Mouse (Mus musculus): ENCODE results near the gene Hddc2.

Gene Hddc2

DNA sequence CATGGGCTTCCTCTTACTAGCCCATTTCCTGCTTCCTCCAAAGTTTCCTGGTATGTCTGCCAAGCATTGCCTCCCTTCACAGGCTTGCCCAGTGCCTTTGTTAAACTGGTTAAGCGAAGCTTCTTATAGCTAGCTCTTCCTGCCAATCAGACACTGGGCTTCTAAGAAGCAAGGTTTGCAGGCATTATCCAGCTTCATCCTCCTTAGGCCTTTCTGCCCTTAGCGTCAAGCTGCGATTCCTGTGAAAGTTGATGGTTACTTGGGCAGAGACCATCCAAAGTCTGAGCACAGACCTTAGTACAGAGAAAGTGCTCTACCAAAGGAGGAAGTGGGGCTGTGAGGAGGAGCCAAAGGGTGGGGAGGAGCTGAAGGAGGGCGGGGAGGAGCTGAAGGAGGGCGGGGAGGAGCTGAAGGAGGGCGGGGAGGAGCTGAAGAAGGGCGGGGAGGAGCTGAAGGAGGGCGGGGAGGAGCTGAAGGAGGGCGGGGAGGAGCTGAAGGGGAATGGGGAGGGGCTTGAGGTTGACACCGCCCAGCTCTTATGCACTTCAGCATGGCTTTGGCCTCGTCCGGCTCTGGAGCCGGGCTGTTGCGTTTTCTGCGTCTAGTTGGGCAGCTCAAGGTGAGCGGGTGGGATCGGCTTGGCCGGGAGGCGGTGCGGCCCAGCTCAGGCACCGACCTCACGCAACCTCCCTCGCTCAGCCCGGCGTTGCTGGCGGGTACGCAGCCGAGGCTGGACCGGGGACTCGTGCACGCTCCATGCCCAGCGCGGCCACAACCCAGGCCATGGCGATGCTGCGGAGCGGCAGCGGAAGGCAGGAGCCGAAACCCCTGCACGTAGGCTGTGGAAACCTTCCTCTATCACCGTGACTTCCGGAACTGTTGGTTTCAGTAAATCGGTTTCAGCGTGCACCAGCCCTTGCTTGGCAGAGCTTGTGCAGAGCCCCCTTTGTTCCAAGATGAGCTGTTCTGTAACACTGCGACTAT, at the start of gene Hddc2:
Gene Hddc2, plus strand, starts transcription at position 519 of the 984 bp plus-strand sequence.
- in situ Hi-C loops (cut with MboI; ENCODE audit: low sequenced_read_pairs): no loop called here

DNA sequence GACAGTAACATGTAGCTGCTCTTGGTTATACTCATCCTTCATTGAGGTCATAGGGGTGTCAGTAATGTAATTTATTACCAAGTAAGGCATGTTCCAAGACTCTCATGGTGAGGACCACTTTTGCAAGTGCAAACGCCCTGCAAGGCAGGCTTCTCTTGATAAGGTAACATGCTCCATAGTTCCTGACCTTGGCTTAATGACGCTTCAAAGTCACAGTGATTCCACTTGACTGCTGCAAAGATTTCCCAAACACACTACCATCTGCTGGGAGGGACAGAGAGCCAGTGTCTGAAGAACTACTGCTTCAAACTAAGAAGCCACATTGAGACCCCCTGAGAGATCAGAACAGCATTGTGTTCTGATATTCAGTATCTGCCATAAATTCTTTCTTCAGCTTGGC, 40.4 kb upstream of the Hddc2 start:
- in situ Hi-C loops (cut with MboI; ENCODE audit: low sequenced_read_pairs): no loop called here

DNA sequence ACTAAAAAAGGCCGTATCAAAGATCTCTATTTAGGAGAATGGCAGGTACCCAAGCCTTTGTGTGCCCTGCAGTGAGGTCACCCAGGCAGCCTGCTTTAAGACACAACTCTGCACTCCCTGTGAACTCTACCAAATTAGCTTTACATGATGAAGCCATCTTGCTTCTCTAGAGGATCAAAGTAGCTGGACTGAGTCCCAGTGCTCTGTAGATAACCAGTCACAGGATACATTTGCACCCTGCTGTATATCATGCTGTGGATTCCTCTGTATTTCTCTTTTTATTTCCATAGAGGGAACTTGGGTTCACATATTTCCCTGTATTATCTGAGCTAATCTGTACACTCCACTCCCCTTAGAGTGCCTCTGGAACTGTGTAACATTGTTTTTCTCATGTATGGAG, 40.0 kb upstream of the Hddc2 start:
- in situ Hi-C loops (cut with MboI; ENCODE audit: low sequenced_read_pairs): no loop called here

- in situ Hi-C loops (cut with MboI; ENCODE audit: low sequenced_read_pairs): no loop called here
Measured at GRCm38 (mm10) chr10:31287787-31288186, 25.4 kb upstream of the Hddc2 start.

DNA sequence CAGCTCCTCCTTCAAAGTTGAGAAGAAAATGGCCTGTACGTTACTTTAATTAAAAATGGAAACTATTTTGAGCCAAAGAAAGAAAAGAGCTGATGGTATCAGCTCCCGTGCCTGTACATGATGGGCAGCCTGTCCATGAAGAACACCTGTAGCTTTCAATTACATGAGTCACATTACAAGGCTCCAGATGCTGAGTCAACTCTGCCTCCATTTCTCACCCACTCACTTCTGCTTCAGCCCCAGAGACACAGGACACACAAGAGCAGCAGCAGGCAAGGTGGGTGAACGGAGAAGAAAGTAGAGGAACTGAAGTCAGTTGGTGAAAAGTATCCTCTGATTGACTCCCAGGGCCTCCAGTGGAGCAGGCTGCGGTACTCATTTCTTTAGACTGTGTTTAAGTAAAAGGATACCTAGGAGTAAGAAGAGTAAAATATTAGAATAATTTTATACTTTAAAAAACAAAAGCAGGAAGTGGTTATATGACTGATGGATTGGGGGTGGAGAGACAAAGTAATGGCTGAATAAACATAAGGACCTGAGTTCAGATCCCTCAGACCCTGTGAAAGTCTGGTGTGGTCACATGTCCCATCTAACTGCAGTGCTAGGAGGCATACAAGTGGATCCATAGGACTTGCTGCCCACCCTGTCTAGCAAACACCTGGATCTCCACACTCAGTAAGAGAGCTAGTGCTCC, 24.3 kb upstream of the Hddc2 start:
- in situ Hi-C loops (cut with MboI; ENCODE audit: low sequenced_read_pairs): no loop called here

DNA sequence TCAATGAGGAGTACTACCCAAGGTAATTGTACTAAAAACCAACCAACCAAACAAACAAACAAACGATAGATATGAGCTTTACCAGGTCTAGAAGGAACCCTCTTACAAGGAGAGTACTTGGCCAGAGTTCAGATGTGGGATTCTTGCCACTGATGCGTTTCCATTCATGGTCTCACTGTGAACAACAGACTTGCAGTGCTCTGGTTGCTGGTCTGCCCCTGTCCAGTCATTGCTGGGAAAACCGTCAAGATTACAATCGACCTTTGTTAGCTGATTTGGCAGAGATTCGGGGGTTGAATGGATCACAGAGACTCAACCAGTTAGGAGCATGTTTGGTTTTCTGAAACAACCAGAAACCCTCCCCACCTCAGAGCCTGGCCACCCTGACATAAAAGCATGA, 17.5 kb upstream of the Hddc2 start:
- in situ Hi-C loops (cut with MboI; ENCODE audit: low sequenced_read_pairs): loop anchor here (10.0 kb wide), 1 partner anchor 471 kb away; no protein-coding TSS in a partner anchor

DNA sequence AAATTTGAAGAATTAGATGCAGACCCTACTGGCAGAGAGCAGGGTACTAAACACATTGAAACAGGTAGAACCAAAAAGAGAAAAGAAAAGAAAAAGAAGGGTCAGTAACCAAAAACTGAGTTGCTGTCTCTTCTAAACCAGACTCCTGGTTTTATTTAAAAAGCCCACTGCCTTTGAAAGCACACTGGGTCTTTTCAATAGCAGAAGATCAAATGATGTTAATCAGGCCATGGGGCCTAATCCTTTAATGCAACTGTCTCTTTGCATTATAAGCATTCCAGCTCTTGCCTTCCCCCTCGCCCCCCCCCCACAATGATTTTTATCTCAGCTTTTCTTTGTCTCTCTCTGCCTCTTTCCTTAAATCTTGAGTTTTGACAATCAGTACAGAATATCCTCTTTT, 16.7 kb upstream of the Hddc2 start:
- in situ Hi-C loops (cut with MboI; ENCODE audit: low sequenced_read_pairs): loop anchor here (10.0 kb wide), 1 partner anchor 472 kb away; no protein-coding TSS in a partner anchor

GRCm38 (mm10) chr10:31297106-31297505, 16.1 kb upstream of the Hddc2 start:
- in situ Hi-C loops (cut with MboI; ENCODE audit: low sequenced_read_pairs): loop anchor here (10.0 kb wide), 1 partner anchor 472 kb away; no protein-coding TSS in a partner anchor

- in situ Hi-C loops (cut with MboI; ENCODE audit: low sequenced_read_pairs): loop anchor here (10.0 kb wide), 1 partner anchor 473 kb away; no protein-coding TSS in a partner anchor
Measured at GRCm38 (mm10) chr10:31298263-31298662, 14.9 kb upstream of the Hddc2 start.

- in situ Hi-C loops (cut with MboI; ENCODE audit: low sequenced_read_pairs): loop anchor here (10.0 kb wide), 1 partner anchor 474 kb away; no protein-coding TSS in a partner anchor
Measured at GRCm38 (mm10) chr10:31298921-31299574, 14.1 kb upstream of the Hddc2 start.

- in situ Hi-C loops (cut with MboI; ENCODE audit: low sequenced_read_pairs): no loop called here
Measured at GRCm38 (mm10) chr10:31300292-31300691, 12.9 kb upstream of the Hddc2 start.

- in situ Hi-C loops (cut with MboI; ENCODE audit: low sequenced_read_pairs): no loop called here
Measured at GRCm38 (mm10) chr10:31303446-31303845, 9.7 kb upstream of the Hddc2 start.

- in situ Hi-C loops (cut with MboI; ENCODE audit: low sequenced_read_pairs): no loop called here
Measured at GRCm38 (mm10) chr10:31307024-31307598, 6.1 kb upstream of the Hddc2 start.

GRCm38 (mm10) chr10:31318491-31318890, 5.3 kb downstream of the Hddc2 start:
- in situ Hi-C loops (cut with MboI; ENCODE audit: low sequenced_read_pairs): no loop called here

- in situ Hi-C loops (cut with MboI; ENCODE audit: low sequenced_read_pairs): no loop called here
Measured at GRCm38 (mm10) chr10:31329436-31329835, 16.3 kb downstream of the Hddc2 start.

DNA sequence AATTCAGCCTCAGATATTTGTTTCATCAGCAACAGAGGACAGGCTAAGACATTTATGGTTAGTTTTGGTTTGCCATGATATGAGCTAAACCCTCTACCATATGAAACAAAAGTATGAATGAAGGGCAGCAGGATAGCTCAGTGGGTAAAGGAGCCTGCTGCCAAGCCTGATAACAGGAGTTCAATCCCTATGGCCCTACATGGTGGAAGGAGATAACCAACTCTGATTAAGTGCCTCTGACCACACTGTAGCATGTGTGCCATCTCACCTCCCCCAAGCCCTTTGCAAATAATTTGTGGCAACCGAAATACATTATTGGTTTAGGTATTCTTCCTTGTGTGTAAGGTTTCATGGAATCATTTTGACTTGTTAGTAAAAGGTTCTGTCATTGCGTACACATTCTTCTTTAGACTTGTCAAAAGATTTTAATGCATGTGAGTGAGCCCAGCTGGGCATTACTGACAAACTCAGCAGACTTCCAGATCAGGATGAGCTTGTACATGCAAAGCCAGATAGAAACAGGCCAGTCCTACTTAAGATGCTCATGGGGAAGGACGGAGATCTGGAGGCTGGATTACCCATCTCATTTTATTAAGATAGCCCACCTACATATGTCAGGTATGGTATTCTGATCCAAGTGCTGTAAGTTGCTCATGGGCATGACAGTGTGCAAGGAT, 17.2 kb downstream of the Hddc2 start:
- in situ Hi-C loops (cut with MboI; ENCODE audit: low sequenced_read_pairs): no loop called here

DNA sequence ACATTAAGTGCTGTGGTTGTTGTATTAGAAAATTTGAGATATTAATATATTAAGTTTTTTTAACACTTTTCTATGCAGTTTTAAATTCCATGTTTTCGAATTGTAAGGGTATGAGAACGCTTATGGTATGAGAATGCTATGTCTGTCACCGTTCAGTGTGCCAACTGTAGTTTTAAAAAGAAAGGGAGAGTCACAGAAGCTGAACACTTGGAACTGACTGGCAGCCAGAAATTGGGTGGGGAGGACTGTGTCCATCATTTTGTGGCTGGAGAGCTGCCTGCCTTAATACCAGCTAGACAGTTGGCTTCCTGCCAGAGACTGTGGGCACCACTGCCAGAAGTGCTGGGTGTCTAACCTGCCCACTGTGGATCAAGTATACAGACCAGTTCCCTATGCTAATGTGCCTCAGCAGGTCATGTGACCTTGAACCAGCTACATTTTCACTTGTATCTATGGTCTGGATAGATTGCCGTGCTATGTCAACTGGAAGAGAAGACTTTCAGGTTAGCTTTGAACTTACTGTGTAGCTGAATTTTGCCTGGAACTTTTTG, 18.1 kb downstream of the Hddc2 start:
- in situ Hi-C loops (cut with MboI; ENCODE audit: low sequenced_read_pairs): no loop called here

DNA sequence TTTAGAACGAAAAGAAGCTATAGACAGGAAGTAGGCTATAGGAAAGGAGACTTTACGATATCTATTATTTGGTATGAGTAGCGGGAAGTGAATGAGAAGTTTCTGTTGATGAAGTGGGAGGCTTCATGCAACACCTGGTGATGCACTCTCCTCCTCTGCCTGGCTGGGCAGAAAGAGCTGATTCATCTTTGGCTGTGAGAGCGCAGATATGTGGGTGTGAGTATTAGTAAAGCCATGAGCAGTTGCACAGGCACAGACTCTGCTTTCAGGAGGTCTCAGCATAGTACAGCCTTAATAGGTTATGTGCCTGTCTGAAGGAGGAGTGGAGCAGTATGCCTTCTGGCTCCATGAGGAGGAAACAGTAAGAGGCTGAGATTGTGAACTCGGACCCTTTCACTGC, 23.2 kb downstream of the Hddc2 start:
- in situ Hi-C loops (cut with MboI; ENCODE audit: low sequenced_read_pairs): no loop called here

DNA sequence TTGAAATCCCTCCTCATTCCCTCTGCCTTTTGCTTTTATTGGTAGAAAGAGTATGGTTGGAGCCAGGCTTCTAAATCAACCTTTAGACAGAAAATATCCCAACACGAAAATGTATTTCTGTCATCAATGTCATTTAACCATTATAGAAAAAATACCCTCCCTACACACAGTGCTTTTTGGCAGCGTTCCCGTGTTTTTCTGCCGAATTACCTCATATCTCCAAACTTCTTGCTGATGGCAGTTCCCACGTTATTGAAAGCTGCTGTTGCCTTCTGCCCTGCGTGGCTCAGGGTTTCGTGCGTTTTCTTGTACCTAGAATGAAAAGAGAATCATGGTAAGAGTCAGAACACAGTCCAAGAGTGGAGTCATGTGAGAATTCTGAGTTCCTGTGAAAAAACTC, 33.2 kb downstream of the Hddc2 start:
- in situ Hi-C loops (cut with MboI; ENCODE audit: low sequenced_read_pairs): no loop called here

GRCm38 (mm10) chr10:31351056-31351455, 37.9 kb downstream of the Hddc2 start:
- in situ Hi-C loops (cut with MboI; ENCODE audit: low sequenced_read_pairs): no loop called here
